Mouse (Mus musculus): ENCODE results near the gene Slc51b.

DNA sequence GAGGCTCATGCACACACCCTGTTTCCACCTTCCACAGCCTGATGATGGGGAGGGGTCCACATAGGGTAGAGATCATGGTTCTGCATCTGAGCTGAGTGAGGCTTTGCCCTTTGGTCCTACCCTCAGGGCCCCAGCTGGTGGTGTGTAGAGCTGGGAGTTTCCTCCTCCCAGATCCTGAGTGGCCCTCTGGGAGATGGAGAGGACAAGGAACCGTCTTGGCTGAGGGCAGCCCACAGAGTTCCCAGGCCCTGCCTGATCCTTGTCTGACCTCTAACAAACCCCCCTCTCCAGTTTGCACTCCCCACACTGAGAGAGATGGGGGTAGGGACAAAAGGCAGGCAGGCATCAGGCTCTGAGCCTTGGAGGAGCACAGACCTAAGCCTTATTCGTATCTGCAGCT is 28.4 kb downstream of the Slc51b start:
- TF ChIP-seq CTCF (conservative IDR thresholded peaks at IDR 0.05; ENCODE audit: insufficient read depth, insufficient read length, low read depth, low read length) (no peak), POLR2A (IDR thresholded peaks at IDR 0.05; ENCODE audit: low read depth, low read length) (no peak)
